Comparison of ENCODE assay signal across 9 mouse cellular contexts in the genomic region with DNA sequence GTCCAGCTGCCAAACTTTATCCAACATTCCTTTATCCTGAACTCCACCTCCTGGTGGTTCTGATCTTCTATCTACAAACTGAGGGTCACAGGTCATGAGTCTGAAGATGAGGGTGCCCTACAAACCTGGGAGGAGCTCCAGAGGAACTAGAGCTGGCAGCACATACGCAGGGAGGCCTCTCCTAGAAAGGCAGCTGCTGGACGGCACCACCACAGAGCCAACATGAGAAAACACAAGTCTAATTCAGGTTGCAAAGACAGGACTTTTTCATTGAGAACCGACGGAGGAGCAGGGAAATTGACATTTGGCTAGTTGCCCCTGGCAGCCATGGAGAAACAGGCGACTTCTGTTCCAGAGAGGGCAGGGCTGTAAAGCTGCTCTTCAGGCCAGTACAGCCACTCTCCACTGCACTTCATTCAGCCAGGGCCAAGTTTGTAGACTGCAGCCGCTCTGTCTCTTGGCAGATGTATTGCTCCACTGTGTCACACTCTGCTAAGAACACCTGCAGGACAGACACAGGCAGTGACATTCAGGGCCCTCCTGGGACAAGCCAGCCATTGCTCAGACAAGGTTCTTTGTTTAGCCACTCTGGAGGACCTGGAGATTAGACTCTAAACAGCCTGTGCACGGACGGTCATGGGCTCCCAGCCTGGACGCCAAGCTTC. TPM values are rescaled to one million over a fixed set of nuclear protein-coding genes. Genes with fewer than 3 reads are reported as not detected.
DNase-seq lines count a peak whose midpoint lies in the region; ATAC-seq and TF ChIP-seq lines count a peak whose summit lies in the region.
"Had no signal": no experiment of that assay in that cellular context is flagged by ENCODE, and none has a peak within 500 bp of the region (broad histone marks: within the 10 kb centered on the region; RNA-seq: fewer than 3 reads in every experiment).

No protein-coding gene starts in this region.

- intact Hi-C loops in gastrocnemius, postnatal 14 days (cut with DNase I; ENCODE audit: low total_unique reads): no loop called here
- intact Hi-C loops in left cerebral cortex, adult 2 months (cut with DNase I): no loop called here

- peaks cover 58% of the 10 kb centered on the region for H3K36me3 ChIP-seq in hindbrain, embryonic 15.5 days
- peaks cover 87% of the 10 kb centered on the region for H3K36me3 ChIP-seq in hindbrain, embryonic 12.5 days
- H3K36me3 ChIP-seq in thymus, adult 2 months (ENCODE audit: control insufficient read depth, insufficient read depth, low read length): peaks cover 49% of the 10 kb centered on the region

- H3K27me3 ChIP-seq in hindbrain, embryonic 15.5 days: no peaks in the 10 kb centered on the region
- no peaks in the 10 kb centered on the region for H3K27me3 ChIP-seq in hindbrain, embryonic 12.5 days
- H3K27me3 ChIP-seq in thymus, adult 2 months (ENCODE audit: control insufficient read depth, insufficient read depth, low read length): no peaks in the 10 kb centered on the region

- no peak overlapping the region for H3K9ac ChIP-seq in hindbrain, embryonic 15.5 days
- no peak overlapping the region for H3K9ac ChIP-seq in hindbrain, embryonic 12.5 days

- TF ChIP-seq POLR2A in thymus, adult 2 months (IDR thresholded peaks at IDR 0.05; ENCODE audit: control insufficient read depth, extremely low read depth, insufficient read depth, low read length, poor library complexity): no peak

- H3K4me2 ChIP-seq in hindbrain, embryonic 15.5 days: no peak overlapping the region
- H3K4me2 ChIP-seq in hindbrain, embryonic 12.5 days (replicated peaks): no peak overlapping the region

- H3K27ac ChIP-seq in hindbrain, embryonic 15.5 days (replicated peaks): peak overlapping the region; percentile 43; the same call in 1 of the 2 replicates
- H3K27ac ChIP-seq in hindbrain, embryonic 12.5 days: no peak overlapping the region
- H3K27ac ChIP-seq in left cerebral cortex, adult 2 months: no peak overlapping the region
- H3K27ac ChIP-seq in thymus, adult 2 months (ENCODE audit: control insufficient read depth, insufficient read depth, low read length): no peak overlapping the region

- H3K9me3 ChIP-seq in hindbrain, embryonic 15.5 days: no peaks in the 10 kb centered on the region
- peaks cover 3% of the 10 kb centered on the region; the same call in 1 of the 2 replicates for H3K9me3 ChIP-seq in hindbrain, embryonic 12.5 days (replicated peaks)

- WGBS in hindbrain, embryonic 15.5 days: 62% methylated on average over 9 of the region's 9 CpGs
- WGBS in hindbrain, embryonic 12.5 days: 90% methylated on average over 9 of the region's 9 CpGs
- 89% methylated on average over 9 of the region's 9 CpGs for WGBS in thymus, adult 2 months

- no peak overlapping the region for H3K4me3 ChIP-seq in hindbrain, embryonic 15.5 days
- no peak overlapping the region for H3K4me3 ChIP-seq in hindbrain, embryonic 12.5 days
- H3K4me3 ChIP-seq in left cerebral cortex, adult 2 months: no peak overlapping the region
- no peak overlapping the region for H3K4me3 ChIP-seq in thymus, adult 2 months (ENCODE audit: control insufficient read depth, insufficient read depth, low read length)
- H3K4me3 ChIP-seq: erythroblast, embryonic 14.5 days had no signal

- no peaks in the 10 kb centered on the region for H3K4me1 ChIP-seq in hindbrain, embryonic 15.5 days (replicated peaks)
- no peaks in the 10 kb centered on the region for H3K4me1 ChIP-seq in hindbrain, embryonic 12.5 days
- no peaks in the 10 kb centered on the region for H3K4me1 ChIP-seq in thymus, adult 2 months (replicated peaks; ENCODE audit: control insufficient read depth, insufficient read depth, low read length)

- peak; percentile 96 for ATAC-seq in hindbrain, embryonic 15.5 days (ENCODE audit: low FRiP score, low read depth)
- no peak for ATAC-seq in hindbrain, embryonic 12.5 days (ENCODE audit: low FRiP score)

- TF ChIP-seq CTCF in left cerebral cortex, adult 2 months (IDR thresholded peaks at IDR 0.05): no peak
- TF ChIP-seq CTCF in thymus, adult 2 months (IDR thresholded peaks at IDR 0.05; ENCODE audit: borderline replicate concordance, control insufficient read depth, extremely low read depth, insufficient read depth, low read length, poor library complexity): no peak

- DNase-seq in brain, embryonic 18.5 days (ENCODE audit: low read depth, low spot score): peak; percentile 36
- peak; percentile 57 for DNase-seq in gastrocnemius, postnatal 14 days
- peak; percentile 15 to 36 for DNase-seq in left cerebral cortex, adult 2 months (ENCODE audit: extremely low spot score in 1 of 2, low spot score in 2 of 2)
- DNase-seq in ovary, postnatal 36 days (ENCODE audit: low spot score): peak; percentile 43
- no peak for DNase-seq in thymus, adult 2 months
- DNase-seq in thymus, adult 18-20 months: no peak

RNA-seq across cellular contexts. Expression of gene Bag1, which starts 11.8 kb away (rescaled TPM):
- polyA plus RNA-seq in hindbrain, embryonic 15.5 days (2015; fragmentation: Nextera tagmentation; extraction: Ambion mirVana): 181 and 203 TPM in 2 replicates
- polyA plus RNA-seq in hindbrain, embryonic 12.5 days (2016; fragmentation: Nextera tagmentation; extraction: Ambion mirVana): 239 and 246 TPM in 2 replicates
- 100 to 1,000 TPM; 147 to 150 TPM for total RNA-seq in gastrocnemius, postnatal 14 days (2021)
- 100 to 1,000 TPM; 164 to 181 TPM for total RNA-seq in left cerebral cortex, adult 2 months (2021)
- polyA plus RNA-seq in thymus, adult 2 months (2012; rRNA removed): 94.5 and 166 TPM in 2 replicates

RNA-seq across cellular contexts. Expression of gene Chmp5, which starts 11.9 kb away (rescaled TPM):
- polyA plus RNA-seq in hindbrain, embryonic 15.5 days (2015; fragmentation: Nextera tagmentation; extraction: Ambion mirVana): 150 and 157 TPM in 2 replicates
- 153 and 154 TPM in 2 replicates for polyA plus RNA-seq in hindbrain, embryonic 12.5 days (2016; fragmentation: Nextera tagmentation; extraction: Ambion mirVana)
- total RNA-seq in gastrocnemius, postnatal 14 days (2021): 10 to 100 TPM; 26.7 to 27.9 TPM
- 10 to 100 TPM; 79.0 to 79.7 TPM for total RNA-seq in left cerebral cortex, adult 2 months (2021)
- polyA plus RNA-seq in thymus, adult 2 months (2012; rRNA removed): 12.5 and 16.9 TPM in 2 replicates

RNA-seq across cellular contexts. Expression of gene Spink4, which starts 16.5 kb away (rescaled TPM):
- polyA plus RNA-seq in hindbrain, embryonic 15.5 days (2015; fragmentation: Nextera tagmentation; extraction: Ambion mirVana): not detected in 2 replicates
- polyA plus RNA-seq in hindbrain, embryonic 12.5 days (2016; fragmentation: Nextera tagmentation; extraction: Ambion mirVana): not detected in 2 replicates
- total RNA-seq in gastrocnemius, postnatal 14 days (2021): not detected
- total RNA-seq in left cerebral cortex, adult 2 months (2021): not detected
- 7.1 and 15.8 TPM in 2 replicates for polyA plus RNA-seq in thymus, adult 2 months (2012; rRNA removed)
- polyA plus RNA-seq: erythroblast, embryonic 14.5 days had no signal

RNA-seq across cellular contexts. Expression of gene Nfx1, which starts 34.4 kb away (rescaled TPM):
- 100 and 106 TPM in 2 replicates for polyA plus RNA-seq in hindbrain, embryonic 15.5 days (2015; fragmentation: Nextera tagmentation; extraction: Ambion mirVana)
- 110 and 111 TPM in 2 replicates for polyA plus RNA-seq in hindbrain, embryonic 12.5 days (2016; fragmentation: Nextera tagmentation; extraction: Ambion mirVana)
- total RNA-seq in gastrocnemius, postnatal 14 days (2021): 10 to 100 TPM; 18.3 to 18.9 TPM
- total RNA-seq in left cerebral cortex, adult 2 months (2021): 10 to 100 TPM; 69.2 to 76.6 TPM
- 39.4 and 43.4 TPM in 2 replicates for polyA plus RNA-seq in thymus, adult 2 months (2012; rRNA removed)

Comparison
In these comparisons a context has a peak if more than half of its experiments do, and no peak if none do; other contexts are left out.
1. DNase-seq: peak in brain, embryonic 18.5 days (single experiment), gastrocnemius, postnatal 14 days (single experiment), left cerebral cortex, adult 2 months (2 of 2) and ovary, postnatal 36 days (single experiment); none in thymus, adult 2 months (single experiment) and thymus, adult 18-20 months (0 of 2).